Comparison of ENCODE assay signal across 22 mouse cellular contexts in genomic region chr1:93691786-93692357, GRCm38 (mm10). TPM values are rescaled to one million over a fixed set of nuclear protein-coding genes. Genes with fewer than 3 reads are reported as not detected.
DNase-seq lines count a peak whose midpoint lies in the region; ATAC-seq lines count a peak whose summit lies in the region.
"Had no signal": no experiment of that assay in that cellular context is flagged by ENCODE, and none has a peak within 500 bp of the region (broad histone marks: within the 10 kb centered on the region; RNA-seq: fewer than 3 reads in every experiment).

No protein-coding gene starts in this region.

- H3K27ac ChIP-seq in intestine, embryonic 15.5 days, result no peak overlapping the region
- no peak overlapping the region for H3K27ac ChIP-seq in embryonic facial prominence, embryonic 10.5 days (replicated peaks)
- H3K27ac ChIP-seq: hindbrain, embryonic 15.5 days; midbrain, embryonic 12.5 days; neural tube, embryonic 15.5 days had no signal

- peak; percentile 40 for ATAC-seq in intestine, embryonic 15.5 days

- H3K9me3 ChIP-seq in intestine, embryonic 15.5 days, result no peaks in the 10 kb centered on the region
- H3K9me3 ChIP-seq in embryonic facial prominence, embryonic 10.5 days, result no peaks in the 10 kb centered on the region
- H3K9me3 ChIP-seq: hindbrain, embryonic 15.5 days; midbrain, embryonic 12.5 days; neural tube, embryonic 15.5 days had no signal

- DNase-seq in adrenal gland, postnatal 14 days, result peak; percentile 14
- no peak for DNase-seq in adrenal gland, adult 2 months
- DNase-seq in left cerebral cortex, adult 18-20 months (ENCODE audit: low spot score in 2 of 2), result peak; percentile 40 to 48
- DNase-seq in left cerebral cortex, postnatal 10 days (ENCODE audit: extremely low spot score in 1 of 2, low spot score in 2 of 2), result no peak
- DNase-seq in 3T3-L1 (ENCODE audit: low read depth, low spot score) (peak; percentile 47), MN1 (ENCODE audit: low spot score) (no peak)
- DNase-seq in embryonic facial prominence, embryonic 10.5 days (ENCODE audit: low spot score), result no peak
- DNase-seq: adrenal gland, postnatal 36 days; cerebellum, adult 9-10 months; gastrocnemius, postnatal 36 days; heart, postnatal 14 days; kidney, adult 2 months; kidney, postnatal 25 days; liver; lung, adult 2 months; lung, postnatal 4 days; thymus, postnatal 14 days had no signal

- H3K36me3 ChIP-seq in intestine, embryonic 15.5 days, result no peaks in the 10 kb centered on the region
- H3K36me3 ChIP-seq in embryonic facial prominence, embryonic 10.5 days (replicated peaks), result peaks cover 58% of the 10 kb centered on the region

- H3K4me1 ChIP-seq in intestine, embryonic 15.5 days (replicated peaks), result no peaks in the 10 kb centered on the region; the same call in none of the 2 replicates
- H3K4me1 ChIP-seq in embryonic facial prominence, embryonic 10.5 days, result peaks cover 12% of the 10 kb centered on the region
- H3K4me1 ChIP-seq: midbrain, embryonic 12.5 days had no signal

- H3K27me3 ChIP-seq in intestine, embryonic 15.5 days (replicated peaks), result no peaks in the 10 kb centered on the region
- peaks cover 10% of the 10 kb centered on the region for H3K27me3 ChIP-seq in embryonic facial prominence, embryonic 10.5 days (replicated peaks; ENCODE audit: low read depth, poor library complexity, severe bottlenecking)
- H3K27me3 ChIP-seq: hindbrain, embryonic 15.5 days; neural tube, embryonic 15.5 days had no signal

- intact Hi-C loops in left cerebral cortex, postnatal 10 days (cut with DNase I), result no loop called here

- no peak overlapping the region for H3K4me2 ChIP-seq in intestine, embryonic 15.5 days (replicated peaks)
- H3K4me2 ChIP-seq: heart, embryonic 11.5 days; hindbrain, embryonic 15.5 days; midbrain, embryonic 12.5 days; neural tube, embryonic 15.5 days had no signal

- WGBS in intestine, embryonic 15.5 days, result 67% methylated on average over 10 of the region's 10 CpGs
- WGBS in embryonic facial prominence, embryonic 10.5 days, result 84% methylated on average over 10 of the region's 10 CpGs

- H3K9ac ChIP-seq in intestine, embryonic 15.5 days, result no peak overlapping the region
- H3K9ac ChIP-seq: hindbrain, embryonic 15.5 days; midbrain, embryonic 12.5 days; neural tube, embryonic 15.5 days had no signal

- no peak overlapping the region for H3K4me3 ChIP-seq in intestine, embryonic 15.5 days (replicated peaks)
- no peak overlapping the region for H3K4me3 ChIP-seq in embryonic facial prominence, embryonic 10.5 days
- H3K4me3 ChIP-seq: hindbrain, embryonic 15.5 days; midbrain, embryonic 12.5 days; neural tube, embryonic 15.5 days had no signal

RNA-seq across cellular contexts. Expression of gene Bok, which starts 6.4 kb away (rescaled TPM):
- total RNA-seq in adrenal gland, postnatal 14 days (2021), result 9.9 and 12.2 TPM in 2 replicates
- total RNA-seq in adrenal gland, adult 2 months (2021), result 10 to 100 TPM in 1 of 2 experiments, 1 to 10 TPM in 1; 8.9 to 16.4 TPM
- 54.5 and 93.1 TPM in 2 replicates for polyA plus RNA-seq in adrenal gland, adult 2 months (2012; rRNA removed)
- total RNA-seq in left cerebral cortex, adult 18-20 months (2021), result 10 to 100 TPM; 32.2 to 42.8 TPM
- 10 to 100 TPM; 25.0 to 26.6 TPM for total RNA-seq in left cerebral cortex, postnatal 10 days (2021)
- polyA plus RNA-seq in intestine, embryonic 15.5 days (2015; fragmentation: Nextera tagmentation; extraction: Ambion mirVana), result 48.3 and 54.9 TPM in 2 replicates
- 38.1 and 38.6 TPM in 2 replicates for polyA plus RNA-seq in embryonic facial prominence, embryonic 10.5 days (2016; fragmentation: Nextera tagmentation; extraction: Ambion mirVana)

RNA-seq across cellular contexts. Expression of gene Stk25, which starts 33.4 kb away (rescaled TPM):
- 101 and 103 TPM in 2 replicates for total RNA-seq in adrenal gland, postnatal 14 days (2021)
- total RNA-seq in adrenal gland, adult 2 months (2021), result 100 to 1,000 TPM; 115 to 140 TPM
- 65.7 and 66.4 TPM in 2 replicates for polyA plus RNA-seq in adrenal gland, adult 2 months (2012; rRNA removed)
- 100 to 1,000 TPM; 382 to 398 TPM for total RNA-seq in left cerebral cortex, adult 18-20 months (2021)
- 100 to 1,000 TPM; 390 TPM for total RNA-seq in left cerebral cortex, postnatal 10 days (2021)
- 143 and 174 TPM in 2 replicates for polyA plus RNA-seq in intestine, embryonic 15.5 days (2015; fragmentation: Nextera tagmentation; extraction: Ambion mirVana)
- polyA plus RNA-seq in embryonic facial prominence, embryonic 10.5 days (2016; fragmentation: Nextera tagmentation; extraction: Ambion mirVana), result 164 and 174 TPM in 2 replicates

RNA-seq across cellular contexts. Expression of gene Atg4b, which starts 59.4 kb away (rescaled TPM):
- total RNA-seq in adrenal gland, postnatal 14 days (2021), result 67.3 and 69.4 TPM in 2 replicates
- 10 to 100 TPM; 73.5 to 87.9 TPM for total RNA-seq in adrenal gland, adult 2 months (2021)
- 43.7 and 50.8 TPM in 2 replicates for polyA plus RNA-seq in adrenal gland, adult 2 months (2012; rRNA removed)
- total RNA-seq in left cerebral cortex, adult 18-20 months (2021), result 10 to 100 TPM; 79.0 to 85.3 TPM
- 10 to 100 TPM; 70.2 to 87.6 TPM for total RNA-seq in left cerebral cortex, postnatal 10 days (2021)
- polyA plus RNA-seq in intestine, embryonic 15.5 days (2015; fragmentation: Nextera tagmentation; extraction: Ambion mirVana), result 69.4 and 79.8 TPM in 2 replicates
- 95.3 and 98.1 TPM in 2 replicates for polyA plus RNA-seq in embryonic facial prominence, embryonic 10.5 days (2016; fragmentation: Nextera tagmentation; extraction: Ambion mirVana)

Comparison
In these comparisons a context has a peak if more than half of its experiments do, and no peak if none do; other contexts are left out.
1. DNase-seq: peak in adrenal gland, postnatal 14 days (single experiment), left cerebral cortex, adult 18-20 months (2 of 2) and 3T3-L1 (single experiment); none in adrenal gland, adult 2 months (single experiment), left cerebral cortex, postnatal 10 days (0 of 2), MN1 (single experiment) and embryonic facial prominence, embryonic 10.5 days (single experiment).